10 mouse cellular contexts compared by ENCODE assay signal in the genomic region with DNA sequence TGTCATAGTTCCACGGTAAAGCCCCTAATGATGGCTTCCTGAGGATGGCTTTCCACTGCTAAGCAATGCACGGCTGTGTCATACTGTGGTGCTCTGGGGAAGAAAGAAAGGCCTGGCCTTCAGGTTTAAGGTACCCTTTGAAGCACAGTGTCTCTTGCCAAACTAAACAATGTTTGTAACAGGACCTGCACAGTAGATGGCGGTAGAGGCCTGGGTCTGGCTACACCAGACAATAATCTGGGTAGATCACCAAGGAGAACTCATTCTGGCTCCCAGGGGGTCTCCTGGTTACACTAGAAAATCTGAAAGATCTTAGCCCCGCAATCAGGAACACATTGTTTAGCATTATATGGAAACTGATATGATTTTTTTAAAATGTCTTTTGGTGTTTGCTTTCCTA.
DNase-seq lines count a peak whose midpoint lies in the region; ATAC-seq and TF ChIP-seq lines count a peak whose summit lies in the region.
"Had no signal": no experiment of that assay in that cellular context is flagged by ENCODE, and none has a peak within 500 bp of the region (broad histone marks: within the 10 kb centered on the region; RNA-seq: fewer than 3 reads in every experiment).

No protein-coding gene starts in this region.

- H3K4me3 ChIP-seq in forebrain, embryonic 10.5 days = no peak overlapping the region
- no peak overlapping the region for H3K4me3 ChIP-seq in forebrain, embryonic 15.5 days
- H3K4me3 ChIP-seq in lung, postnatal 0 days (ENCODE audit: low read depth, low read length) = no peak overlapping the region
- no peak overlapping the region for H3K4me3 ChIP-seq in cortical plate, adult 2 months (ENCODE audit: insufficient read depth, low read length)
- H3K4me3 ChIP-seq: liver, embryonic 15.5 days had no signal

- no peak for TF ChIP-seq EP300 in lung, postnatal 0 days (IDR thresholded peaks at IDR 0.05)

- TF ChIP-seq CTCF in lung, postnatal 0 days (IDR thresholded peaks at IDR 0.05) = peak; percentile 55
- peak; percentile 84 for TF ChIP-seq CTCF in cortical plate, adult 2 months (IDR thresholded peaks at IDR 0.05; ENCODE audit: extremely low read depth, insufficient read depth, low read length)

- H3K9ac ChIP-seq in forebrain, embryonic 15.5 days (replicated peaks) = no peak overlapping the region
- H3K9ac ChIP-seq in lung, postnatal 0 days (replicated peaks; ENCODE audit: low read depth) = no peak overlapping the region
- H3K9ac ChIP-seq: liver, embryonic 15.5 days had no signal

- ATAC-seq in forebrain, embryonic 15.5 days (replicated peaks) = no peak
- no peak for ATAC-seq in lung, postnatal 0 days

- no peaks in the 10 kb centered on the region for H3K36me3 ChIP-seq in forebrain, embryonic 10.5 days (replicated peaks)
- H3K36me3 ChIP-seq in forebrain, embryonic 15.5 days = no peaks in the 10 kb centered on the region
- no peaks in the 10 kb centered on the region for H3K36me3 ChIP-seq in lung, postnatal 0 days (ENCODE audit: insufficient read depth, low read length)
- H3K36me3 ChIP-seq: G1E; liver, embryonic 15.5 days had no signal

- H3K4me1 ChIP-seq in forebrain, embryonic 10.5 days = no peaks in the 10 kb centered on the region
- H3K4me1 ChIP-seq in forebrain, embryonic 15.5 days = no peaks in the 10 kb centered on the region
- no peaks in the 10 kb centered on the region for H3K4me1 ChIP-seq in lung, postnatal 0 days (ENCODE audit: insufficient read depth, low read depth, low read length)
- H3K4me1 ChIP-seq in cortical plate, adult 2 months (ENCODE audit: control insufficient read depth, insufficient read depth, low read length) = no peaks in the 10 kb centered on the region
- H3K4me1 ChIP-seq: liver, embryonic 15.5 days had no signal

- no peak overlapping the region for H3K27ac ChIP-seq in forebrain, embryonic 10.5 days
- H3K27ac ChIP-seq in forebrain, embryonic 15.5 days (replicated peaks) = no peak overlapping the region
- H3K27ac ChIP-seq in lung, postnatal 0 days (ENCODE audit: low read length) = no peak overlapping the region
- no peak overlapping the region for H3K27ac ChIP-seq in cortical plate, adult 2 months (ENCODE audit: insufficient read depth, low read length)
- H3K27ac ChIP-seq: liver, embryonic 15.5 days had no signal

- H3K4me2 ChIP-seq in forebrain, embryonic 15.5 days (replicated peaks) = no peak overlapping the region
- H3K4me2 ChIP-seq in lung, postnatal 0 days (replicated peaks; ENCODE audit: low read depth, low read length) = no peak overlapping the region
- H3K4me2 ChIP-seq: liver, embryonic 15.5 days had no signal

- peak; percentile 43 for DNase-seq in forebrain, embryonic 10.5 days (ENCODE audit: extremely low spot score, low spot score)
- no peak for DNase-seq in lung, postnatal 0 days (ENCODE audit: low spot score)
- no peak for DNase-seq in lung, postnatal 25 days (ENCODE audit: low spot score)
- peak; percentile 32 to 67 for DNase-seq in layer of hippocampus, postnatal 25 days (ENCODE audit: extremely low spot score in 1 of 2, low spot score in 1 of 2)
- peak; percentile 74 for DNase-seq in right cerebral cortex, postnatal 4 days
- DNase-seq in thymus, postnatal 14 days = no peak

- H3K27me3 ChIP-seq in forebrain, embryonic 10.5 days (ENCODE audit: poor library complexity, severe bottlenecking) = peaks cover 13% of the 10 kb centered on the region; the same call in 1 of the 2 replicates
- no peaks in the 10 kb centered on the region for H3K27me3 ChIP-seq in forebrain, embryonic 15.5 days
- no peaks in the 10 kb centered on the region for H3K27me3 ChIP-seq in lung, postnatal 0 days (replicated peaks; ENCODE audit: insufficient read depth, low read length)
- H3K27me3 ChIP-seq: liver, embryonic 15.5 days had no signal

- TF ChIP-seq POLR2A in cortical plate, adult 2 months (IDR thresholded peaks at IDR 0.05; ENCODE audit: extremely low read depth, insufficient read depth, low read length) = no peak

- WGBS in forebrain, embryonic 10.5 days = 47% methylated on average over 4 of the region's 4 CpGs
- WGBS in forebrain, embryonic 15.5 days = 46% methylated on average over 4 of the region's 4 CpGs
- WGBS in lung, postnatal 0 days = 45% methylated on average over 4 of the region's 4 CpGs

- H3K9me3 ChIP-seq in forebrain, embryonic 10.5 days = no peaks in the 10 kb centered on the region
- H3K9me3 ChIP-seq in forebrain, embryonic 15.5 days = no peaks in the 10 kb centered on the region
- no peaks in the 10 kb centered on the region for H3K9me3 ChIP-seq in lung, postnatal 0 days (ENCODE audit: low read length)
- H3K9me3 ChIP-seq: liver, embryonic 15.5 days had no signal

Comparison
In these comparisons a context has a peak if more than half of its experiments do, and no peak if none do; other contexts are left out.
1. DNase-seq: peak in forebrain, embryonic 10.5 days (single experiment), layer of hippocampus, postnatal 25 days (2 of 2) and right cerebral cortex, postnatal 4 days (single experiment); none in lung, postnatal 0 days (single experiment), lung, postnatal 25 days (single experiment) and thymus, postnatal 14 days (single experiment).